Mouse (Mus musculus) B cell, adult (primary cell): Measurements from ENCODE around the gene Atxn1l. TPM values are rescaled to one million over a fixed set of nuclear protein-coding genes. Genes with fewer than 3 reads are reported as not detected.

ENCODE experiments used
- total RNA-seq: library from RNA; stranded (reverse); gene quantifications from 4 replicates; pipeline ENCODE4 v1.2.4, GENCODE M21; 2023; ENCODE audit not compliant: inconsistent age

Gene Atxn1l
- total RNA-seq, result 35.9 to 46.6 TPM (median 41.8 TPM) in 4 replicates

DNA sequence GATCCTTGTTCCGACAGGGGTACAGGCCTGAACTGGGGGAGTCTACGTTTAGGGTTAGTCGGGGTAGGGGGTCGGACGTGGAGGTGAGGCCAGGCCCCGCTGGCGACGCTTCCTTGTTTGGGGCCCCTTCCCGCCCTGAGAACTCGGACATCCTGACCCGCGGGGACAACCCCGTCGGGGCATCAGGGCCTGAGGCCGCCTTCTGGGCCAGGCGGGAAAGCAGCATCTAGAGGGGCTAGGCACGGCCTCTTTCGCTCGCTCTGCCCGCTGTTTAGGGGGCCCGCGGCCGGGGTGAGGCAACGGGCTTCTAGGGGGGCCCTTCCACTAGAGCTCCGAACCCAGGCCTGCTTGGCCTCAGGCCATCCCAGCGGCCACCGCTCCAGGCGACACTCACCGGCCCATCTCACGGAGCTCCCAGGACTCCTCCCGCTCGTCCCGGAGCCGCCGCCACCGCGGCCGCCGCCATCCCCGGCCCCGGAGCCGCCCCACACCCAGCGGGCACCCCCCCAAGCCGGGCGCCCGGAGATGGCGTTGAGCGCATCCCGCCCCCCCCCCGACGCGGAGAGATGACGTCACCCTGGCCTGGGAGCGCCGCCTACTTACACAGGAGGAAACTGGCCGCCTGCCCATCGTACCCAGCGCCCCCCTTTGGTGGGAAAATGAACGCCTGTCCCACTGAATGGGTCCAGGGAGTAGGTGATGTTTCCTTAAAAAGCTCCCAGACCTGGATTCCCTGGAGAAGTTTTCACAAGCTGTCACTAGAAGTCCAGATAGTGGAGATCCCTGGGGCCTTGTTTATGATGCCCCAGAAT is at the start of gene Atxn1l:
TSS of gene Atxn1l (minus strand) at position 503 of the 812 bp plus-strand sequence.

DNA sequence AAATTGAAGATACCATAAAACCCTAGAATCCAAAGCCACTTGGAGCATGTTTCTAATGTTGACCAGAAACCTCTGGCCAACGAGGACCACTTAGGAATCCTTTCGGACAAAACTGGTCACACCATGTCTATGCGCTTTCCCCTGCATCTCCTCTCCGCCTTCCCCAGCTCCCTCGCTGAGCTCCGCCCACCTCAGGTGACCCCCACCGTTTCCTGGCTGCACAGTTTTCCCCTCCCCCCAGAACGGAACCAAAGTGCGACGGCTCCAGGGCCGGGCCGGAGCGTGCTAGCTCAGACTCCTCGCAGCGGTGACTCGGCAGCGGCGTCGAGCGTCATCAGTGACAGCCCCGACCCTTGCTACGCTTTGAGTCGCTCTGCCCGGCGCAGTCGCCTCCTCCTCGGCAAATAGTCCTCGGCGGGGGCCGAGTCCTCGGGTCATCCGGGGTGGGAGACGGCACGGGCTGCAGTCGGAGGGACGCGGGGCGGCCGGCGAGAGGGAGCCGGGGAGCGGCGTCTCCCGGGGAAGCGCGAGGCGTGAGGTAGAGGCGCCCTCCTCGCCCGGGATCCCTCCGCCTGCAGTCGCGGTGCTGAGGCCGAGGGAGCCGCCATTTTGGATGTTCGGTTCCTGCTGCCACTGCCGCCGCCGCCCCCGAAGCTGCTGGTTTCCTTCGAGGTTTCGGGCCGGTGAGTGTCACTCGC is 40.9 kb upstream of the Atxn1l start, which contains the start of gene Ap1g1:
TSS of gene Ap1g1 (plus strand) at position 275 of the 698 bp plus-strand sequence.

DNA sequence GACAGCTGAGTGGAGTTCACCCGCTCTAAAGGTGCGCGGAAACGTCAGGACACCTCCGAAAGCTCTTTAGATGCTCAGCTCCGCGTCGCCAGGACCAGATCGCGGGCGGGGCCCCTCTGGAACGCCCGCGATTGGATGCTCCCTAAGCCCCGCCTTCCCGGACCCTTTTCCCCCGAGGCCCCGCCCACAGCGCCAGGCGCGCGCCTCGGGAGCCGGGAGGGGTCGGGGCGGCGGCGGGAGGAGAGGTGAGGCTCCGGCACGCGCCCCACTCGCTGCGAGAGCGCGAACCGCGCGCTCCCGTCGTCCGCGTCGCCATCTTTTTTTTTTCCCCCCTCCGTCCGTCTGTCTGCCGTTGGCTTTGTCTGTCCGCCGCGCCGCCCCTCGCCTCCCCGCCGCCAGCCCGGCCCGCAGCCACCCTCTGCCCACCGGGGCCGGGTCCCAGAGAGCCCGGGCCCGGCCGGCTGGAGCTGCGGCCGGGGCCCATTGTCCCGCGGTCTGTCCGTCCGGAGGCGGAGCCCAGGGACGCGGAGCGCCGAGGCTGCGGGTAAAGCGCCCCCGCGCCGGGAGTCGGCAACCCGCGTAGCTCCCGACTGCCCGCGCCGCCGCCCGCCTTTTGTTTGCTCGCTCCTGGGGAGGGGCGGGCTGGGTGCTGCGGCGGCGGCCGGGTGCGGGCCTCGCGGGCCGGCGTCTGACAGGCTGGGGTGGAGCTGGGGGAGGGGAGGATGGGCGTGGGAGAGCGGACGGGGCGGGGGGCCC is 32.0 kb downstream of the Atxn1l start, which contains the start of gene Zfp821:
TSS of gene Zfp821 (plus strand) at position 227 of the 756 bp plus-strand sequence.

DNA sequence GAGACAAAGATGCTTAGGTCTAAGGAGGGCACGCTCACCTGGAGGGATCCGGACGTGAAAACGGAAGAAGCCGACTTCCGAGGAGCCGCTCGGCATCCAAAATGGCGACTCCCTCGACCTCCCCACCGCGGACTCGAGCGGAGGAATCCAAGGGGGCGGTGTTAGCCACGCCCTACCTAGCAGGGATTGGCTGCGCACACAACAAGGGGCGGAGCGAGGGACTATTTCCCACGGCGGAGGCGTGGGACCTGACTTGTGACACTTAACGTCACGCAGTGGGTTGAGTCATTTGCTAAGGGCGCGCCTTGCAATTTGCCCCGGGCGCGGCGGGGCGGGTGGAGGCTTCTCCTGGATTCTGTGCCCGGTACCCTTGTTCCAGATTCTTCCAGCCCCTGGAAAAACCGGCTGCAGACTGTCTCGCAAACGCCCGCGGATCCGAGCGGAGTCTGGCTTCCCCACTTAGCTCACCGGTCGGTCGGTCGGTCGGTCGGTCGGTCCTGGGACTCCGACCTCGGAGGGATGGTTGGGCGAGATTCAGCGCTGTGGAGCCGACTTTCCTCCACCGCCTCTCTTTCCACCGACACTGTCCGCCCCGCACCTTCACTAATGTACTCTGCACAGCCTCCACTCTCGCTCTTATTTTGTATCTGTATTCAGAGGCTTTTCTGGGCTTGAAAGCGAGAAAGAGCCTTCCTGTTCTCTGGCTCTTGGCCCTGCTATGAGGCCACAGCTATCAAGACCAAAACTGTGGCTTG is 44.2 kb downstream of the Atxn1l start, which contains the start of gene Ist1:
TSS of gene Ist1 (minus strand) at position 115 of the 755 bp plus-strand sequence.

Other genes with a start within 250 kb of the Atxn1l start
- gene Pmfbp1, start 243.7 kb downstream of the Atxn1l start, total RNA-seq, result not detected in 4 replicates
- gene Dhx38, start 171.9 kb downstream of the Atxn1l start, total RNA-seq, result 73.5 to 80.0 TPM (median 78.9 TPM) in 4 replicates
- gene Txnl4b, start 171.8 kb downstream of the Atxn1l start, total RNA-seq, result 3.1 to 5.6 TPM (median 5.5 TPM) in 4 replicates
- 0.90 TPM in 1 of 4 replicates, not detected in the others for gene Hp, start 158.6 kb downstream of the Atxn1l start, total RNA-seq
- 19.4 to 26.3 TPM (median 20.9 TPM) in 4 replicates for gene Dhodh, start 129.1 kb downstream of the Atxn1l start, total RNA-seq
- gene Pkd1l3, start 123.2 kb downstream of the Atxn1l start, total RNA-seq, result 0.97 to 1.7 TPM (median 1.3 TPM) in 4 replicates
- gene Ist1, start 44.5 kb downstream of the Atxn1l start, total RNA-seq, result 112 to 116 TPM (median 114 TPM) in 4 replicates
- gene Zfp821, start 32.2 kb downstream of the Atxn1l start, total RNA-seq, result 22.5 to 28.0 TPM (median 25.2 TPM) in 4 replicates
- 75.9 to 91.7 TPM (median 85.0 TPM) in 4 replicates for gene Ap1g1, start 40.8 kb upstream of the Atxn1l start, total RNA-seq
- 15.0 to 21.4 TPM (median 19.2 TPM) in 4 replicates for gene Phlpp2, start 130.8 kb upstream of the Atxn1l start, total RNA-seq
- gene Marveld3, start 224.5 kb upstream of the Atxn1l start, total RNA-seq, result not detected in 4 replicates